Mouse (Mus musculus) intestine, embryonic 14.5 days (tissue): ENCODE data around the gene Olfr298. TPM values are rescaled to one million over a fixed set of nuclear protein-coding genes. Genes with fewer than 3 reads are reported as not detected.

Source experiments
- ATAC-seq: fragments of 200-750 bp; cut with Nextera tagmentation; replicated peaks from 2 replicates; pipeline ENCODE4 v1.8.0; 2017; ENCODE audit warnings: low read depth, moderate number of reproducible peaks, moderate TSS enrichment, moderate library complexity; ENCODE audit not compliant: low FRiP score, low TSS enrichment
- DNase-seq: peaks from one replicate; pipeline ENCODE4 v3.0.0-alpha.2; 2018; ENCODE audit warnings: low spot score
- H3K27ac ChIP-seq: fragments of 300-500 bp; sonication (generic); 2 replicates; pipeline ENCODE4 v1.5.1; 2014; ENCODE audit warnings: low read depth, mild to moderate bottlenecking, control low read depth
- H3K27me3 ChIP-seq: fragments of 300-500 bp; sonication (generic); replicated peaks from 2 replicates; pipeline ENCODE4 v1.6.1; 2014; ENCODE audit warnings: low read length, control low read depth; ENCODE audit not compliant: control insufficient read depth, insufficient read depth
- H3K36me3 ChIP-seq: fragments of 300-500 bp; sonication (generic); 2 replicates; pipeline ENCODE4 v1.6.1; 2014; ENCODE audit warnings: low read length, control low read depth; ENCODE audit not compliant: control insufficient read depth, insufficient read depth
- H3K4me1 ChIP-seq: fragments of 300-500 bp; sonication (generic); replicated peaks from 2 replicates; pipeline ENCODE4 v1.6.1; 2014; ENCODE audit warnings: low read length, control low read depth, mixed read lengths; ENCODE audit not compliant: control insufficient read depth, insufficient read depth
- H3K4me2 ChIP-seq: fragments of 300-500 bp; sonication (generic); 2 replicates; pipeline ENCODE4 v1.6.1; 2014; ENCODE audit warnings: low read length
- H3K4me3 ChIP-seq: fragments of 300-500 bp; sonication (generic); 2 replicates; pipeline ENCODE4 v1.5.1; 2014; ENCODE audit warnings: low read depth, low read length, control low read depth, mixed read lengths
- H3K9ac ChIP-seq: fragments of 300-500 bp; sonication (generic); 2 replicates; pipeline ENCODE4 v1.6.1; 2014; ENCODE audit warnings: mild to moderate bottlenecking, low read length
- H3K9me3 ChIP-seq: fragments of 300-500 bp; sonication (generic); 2 replicates; pipeline ENCODE4 v1.6.1; 2016; ENCODE audit warnings: low read length, control low read depth; ENCODE audit not compliant: control insufficient read depth
- WGBS: fragments of 180-500 bp; shearing (Covaris S2); extraction: QIAGEN DNeasy Blood & Tissue Kit; methylation state at CpG from one replicate; pipeline ENCODE4 v1.1.7; 2014; 5-methylcytosine and 5-hydroxymethylcytosine counted together
- polyA plus RNA-seq: library from polyadenylated mRNA; unstranded; fragments of >200 nt; fragmentation: Nextera tagmentation; extraction: Ambion mirVana; gene quantifications from 2 replicates; pipeline ENCODE4 v1.2.1, GENCODE M21; 2014

The Olfr298 gene
- not detected in 2 replicates for polyA plus RNA-seq

DNA sequence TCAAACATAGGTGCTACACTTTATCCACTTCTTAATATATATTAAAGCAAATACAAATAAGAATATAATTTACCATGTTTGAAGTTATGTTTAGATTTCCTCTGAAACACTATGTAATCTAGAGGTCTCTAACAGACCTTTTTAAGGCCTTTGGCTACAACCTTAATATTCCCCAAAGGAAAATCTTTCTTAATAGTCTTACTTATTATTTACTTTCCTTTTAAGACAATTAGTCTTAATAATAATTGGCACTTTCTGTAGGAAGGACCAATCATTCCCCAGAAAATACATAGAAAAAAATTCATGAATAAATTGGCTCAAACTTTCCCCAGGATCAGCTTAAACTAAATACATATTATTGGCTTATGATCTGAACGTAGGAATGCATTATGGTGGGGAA is at the start of gene Olfr298:
Gene Olfr298 (minus strand): TSS at position 101 of the 400 bp plus-strand sequence.
- Histone ChIP-seq H3K4me1 (no peaks in the 10 kb centered on the region), H3K9ac (no peak within 1 kb of the TSS), H3K36me3 (no peaks in the 10 kb centered on the region), H3K27me3 (no peaks in the 10 kb centered on the region), H3K9me3 (no peaks in the 10 kb centered on the region), H3K4me3 (no peak within 1 kb of the TSS), H3K27ac (no peak within 1 kb of the TSS), H3K4me2 (no peak within 1 kb of the TSS)
- DNase-seq = no peak
- 93% methylated on average over 1 of the region's 1 CpGs for WGBS
- ATAC-seq = no peak

DNA sequence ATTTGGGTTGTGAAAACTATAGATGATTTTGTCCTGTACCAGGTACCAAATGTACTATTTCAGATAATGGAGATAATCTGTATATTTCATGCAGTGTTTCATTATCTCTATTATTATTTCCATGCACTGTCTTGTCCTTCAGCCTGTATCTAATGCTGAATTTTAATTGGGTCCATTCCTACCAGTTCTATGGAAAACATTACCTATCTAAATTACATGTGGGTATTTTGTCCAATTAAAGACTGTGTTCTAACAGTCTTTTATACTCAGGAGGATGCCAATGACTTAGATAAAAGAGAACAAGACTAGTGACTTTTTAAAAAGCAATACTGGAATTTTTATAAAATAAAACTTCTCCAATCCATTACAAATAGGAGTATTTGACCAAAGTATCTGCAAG is 27.4 kb upstream of the Olfr298 start, which contains the start of gene Olfr297:
Gene Olfr297 (plus strand): TSS at position 301 of the 400 bp plus-strand sequence.
- H3K9me3 ChIP-seq = no peaks in the 10 kb centered on the region
- H3K9ac ChIP-seq = no peak within 1 kb of the TSS
- no peak within 1 kb of the TSS for H3K4me3 ChIP-seq
- no peaks in the 10 kb centered on the region for H3K4me1 ChIP-seq
- no peaks in the 10 kb centered on the region for H3K36me3 ChIP-seq
- DNase-seq (no peak), ATAC-seq (no peak)
- no peak within 1 kb of the TSS for H3K4me2 ChIP-seq
- no peak within 1 kb of the TSS for H3K27ac ChIP-seq
- no peaks in the 10 kb centered on the region for H3K27me3 ChIP-seq

DNA sequence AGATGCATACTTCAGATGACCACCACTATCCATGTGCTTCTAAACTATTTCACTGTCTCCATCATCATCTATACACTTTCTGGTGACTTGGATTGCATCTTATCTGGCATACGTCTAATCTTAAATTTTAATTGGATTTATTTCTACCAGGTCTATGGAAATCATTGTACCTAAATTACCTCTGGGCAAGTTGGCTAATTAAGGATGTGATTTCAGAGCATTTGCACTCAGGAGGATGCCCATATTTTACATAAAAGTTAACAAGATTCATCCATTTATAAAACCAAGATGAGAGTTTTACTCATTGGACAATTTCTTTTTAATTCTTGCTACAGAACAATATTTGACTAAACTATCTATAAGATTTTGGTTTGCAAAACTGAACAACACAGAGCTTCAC is 32.7 kb downstream of the Olfr298 start, which contains the start of gene Olfr299:
Gene Olfr299 (plus strand): TSS at position 301 of the 400 bp plus-strand sequence.
- H3K27me3 ChIP-seq = no peaks in the 10 kb centered on the region
- H3K9me3 ChIP-seq = no peaks in the 10 kb centered on the region
- no peaks in the 10 kb centered on the region for H3K4me1 ChIP-seq
- no peak within 1 kb of the TSS for H3K4me2 ChIP-seq
- no peak within 1 kb of the TSS for H3K4me3 ChIP-seq
- no peak for ATAC-seq
- no peaks in the 10 kb centered on the region for H3K36me3 ChIP-seq
- H3K27ac ChIP-seq = no peak within 1 kb of the TSS
- DNase-seq = no peak
- 86% methylated on average over 1 of the region's 1 CpGs for WGBS
- no peak within 1 kb of the TSS for H3K9ac ChIP-seq

Other genes with a start within 250 kb of the Olfr298 start
- not detected in 2 replicates for gene Vmn2r76, start 246.2 kb downstream of the Olfr298 start, polyA plus RNA-seq
- gene Olfr310, start 215.3 kb downstream of the Olfr298 start, polyA plus RNA-seq = not detected in 2 replicates
- gene Olfr309, start 178.8 kb downstream of the Olfr298 start, polyA plus RNA-seq = not detected in 2 replicates
- not detected in 2 replicates for gene Olfr308, start 166.9 kb downstream of the Olfr298 start, polyA plus RNA-seq
- not detected in 2 replicates for gene Olfr307, start 154.9 kb downstream of the Olfr298 start, polyA plus RNA-seq
- gene Olfr305, start 125.6 kb downstream of the Olfr298 start, polyA plus RNA-seq = not detected in 2 replicates
- gene Olfr304, start 105.8 kb downstream of the Olfr298 start, polyA plus RNA-seq = not detected in 2 replicates
- gene Olfr303, start 94.7 kb downstream of the Olfr298 start, polyA plus RNA-seq = not detected in 2 replicates
- gene Olfr301, start 88.6 kb downstream of the Olfr298 start, polyA plus RNA-seq = not detected in 2 replicates
- gene Olfr299, start 32.6 kb downstream of the Olfr298 start, polyA plus RNA-seq = not detected in 2 replicates
- not detected in 2 replicates for gene Olfr297, start 27.5 kb upstream of the Olfr298 start, polyA plus RNA-seq
- not detected in 2 replicates for gene Olfr295, start 91.4 kb upstream of the Olfr298 start, polyA plus RNA-seq
- not detected in 2 replicates for gene Olfr294, start 124.2 kb upstream of the Olfr298 start, polyA plus RNA-seq
- not detected in 2 replicates for gene Olfr293, start 156.6 kb upstream of the Olfr298 start, polyA plus RNA-seq
- gene Olfr292, start 195.8 kb upstream of the Olfr298 start, polyA plus RNA-seq = not detected in 2 replicates